Mouse (Mus musculus): ENCODE results near the gene Mroh2a.

Gene Mroh2a

GRCm38 (mm10) chr1:88260604-88261377, 34.0 kb downstream of the Mroh2a start:
- DNase-seq = no peak

- DNase-seq = no peak
These were observed 34.9 kb downstream of the Mroh2a start for GRCm38 (mm10) chr1:88261706-88262105.

GRCm38 (mm10) chr1:88262255-88262654, 35.5 kb downstream of the Mroh2a start:
- DNase-seq = no peak

GRCm38 (mm10) chr1:88262961-88263360, 36.2 kb downstream of the Mroh2a start:
- no peak for DNase-seq

- no peak for DNase-seq
These were observed 37.0 kb downstream of the Mroh2a start for GRCm38 (mm10) chr1:88263778-88264177.

GRCm38 (mm10) chr1:88264237-88264868, 37.6 kb downstream of the Mroh2a start:
- no peak for DNase-seq

- no peak for DNase-seq
These were observed 38.1 kb downstream of the Mroh2a start for GRCm38 (mm10) chr1:88264869-88265240.

GRCm38 (mm10) chr1:88266123-88266522, 39.3 kb downstream of the Mroh2a start:
- no peak for DNase-seq

- DNase-seq = no peak
These were observed 40.7 kb downstream of the Mroh2a start for GRCm38 (mm10) chr1:88267489-88267888.

- no peak for DNase-seq
These were observed 41.3 kb downstream of the Mroh2a start for GRCm38 (mm10) chr1:88268070-88268469.

- no peak for DNase-seq
These were observed 42.9 kb downstream of the Mroh2a start for GRCm38 (mm10) chr1:88269539-88270309.

- no peak for DNase-seq
These were observed 46.1 kb downstream of the Mroh2a start for GRCm38 (mm10) chr1:88272851-88273250.

- peak; percentile 18 for DNase-seq
These were observed 46.5 kb downstream of the Mroh2a start for GRCm38 (mm10) chr1:88273326-88273725.

- DNase-seq = peak; percentile 20
These were observed 47.0 kb downstream of the Mroh2a start for GRCm38 (mm10) chr1:88273832-88274231.

- DNase-seq = peak; percentile 16
These were observed 47.7 kb downstream of the Mroh2a start for GRCm38 (mm10) chr1:88274371-88275077.

- peak; percentile 19 for DNase-seq
These were observed 48.4 kb downstream of the Mroh2a start for GRCm38 (mm10) chr1:88275078-88275680.

- peak; percentile 36 for DNase-seq
These were observed 49.1 kb downstream of the Mroh2a start for GRCm38 (mm10) chr1:88275698-88276523.

GRCm38 (mm10) chr1:88276524-88277097, 49.8 kb downstream of the Mroh2a start:
- peak; percentile 28 for DNase-seq

GRCm38 (mm10) chr1:88277098-88277817, 50.5 kb downstream of the Mroh2a start, which contains the start of the genes Hjurp and Trpm8:
Hjurp (minus strand) TSS chr1:88277633.
Trpm8 (plus strand) TSS chr1:88277661.
- DNase-seq = peak; percentile 100

GRCm38 (mm10) chr1:88277818-88278511, 51.2 kb downstream of the Mroh2a start:
- no peak for DNase-seq

Data from thymus, postnatal 14 days (tissue).